Mouse (Mus musculus): ENCODE results near the gene Il20rb. TPM values are rescaled to one million over a fixed set of nuclear protein-coding genes. Genes with fewer than 3 reads are reported as not detected.

Il20rb gene
- polyA plus RNA-seq, 1 experiment from 2014 or later = 0.97 TPM

- Histone ChIP-seq H3K27me3 (no peaks in the 10 kb centered on the region), H3K27ac (replicated peaks) (no peak overlapping the region), H3K9ac (replicated peaks) (no peak overlapping the region), H3K9me3 (no peaks in the 10 kb centered on the region), H3K4me1 (no peaks in the 10 kb centered on the region), H3K4me3 (no peak overlapping the region), H3K36me3 (no peaks in the 10 kb centered on the region), H3K4me2 (replicated peaks) (no peak overlapping the region)
- 92% methylated on average over 3 of the region's 3 CpGs for WGBS
- ATAC-seq (ENCODE audit: low FRiP score, low read depth) = no peak
Measured at GRCm38 (mm10) chr9:100469681-100470080, 16.9 kb downstream of the Il20rb start.

- no peak overlapping the region for H3K9ac ChIP-seq (replicated peaks)
- H3K27me3 ChIP-seq = no peaks in the 10 kb centered on the region
- H3K4me1 ChIP-seq = no peaks in the 10 kb centered on the region
- no peak overlapping the region for H3K4me3 ChIP-seq
- ATAC-seq (ENCODE audit: low FRiP score, low read depth) = no peak
- no peaks in the 10 kb centered on the region for H3K9me3 ChIP-seq
- H3K27ac ChIP-seq (replicated peaks) = no peak overlapping the region
- H3K36me3 ChIP-seq = no peaks in the 10 kb centered on the region
- no peak overlapping the region for H3K4me2 ChIP-seq (replicated peaks)
- 96% methylated on average over 8 of the region's 8 CpGs for WGBS
Measured at GRCm38 (mm10) chr9:100468151-100468550, 18.4 kb downstream of the Il20rb start.

GRCm38 (mm10) chr9:100467653-100468052, 18.9 kb downstream of the Il20rb start:
- Histone ChIP-seq H3K27me3 (no peaks in the 10 kb centered on the region), H3K4me2 (replicated peaks) (no peak overlapping the region), H3K27ac (replicated peaks) (no peak overlapping the region), H3K36me3 (no peaks in the 10 kb centered on the region), H3K4me1 (no peaks in the 10 kb centered on the region), H3K4me3 (no peak overlapping the region), H3K9ac (replicated peaks) (no peak overlapping the region), H3K9me3 (no peaks in the 10 kb centered on the region)
- ATAC-seq (ENCODE audit: low FRiP score, low read depth) = no peak
- 83% methylated on average over 7 of the region's 7 CpGs for WGBS

- Histone ChIP-seq H3K27me3 (no peaks in the 10 kb centered on the region), H3K36me3 (no peaks in the 10 kb centered on the region), H3K27ac (replicated peaks) (no peak overlapping the region), H3K4me3 (no peak overlapping the region), H3K4me1 (no peaks in the 10 kb centered on the region), H3K9me3 (no peaks in the 10 kb centered on the region), H3K4me2 (replicated peaks) (no peak overlapping the region), H3K9ac (replicated peaks) (no peak overlapping the region)
- 85% methylated on average over 3 of the region's 3 CpGs for WGBS
- no peak for ATAC-seq (ENCODE audit: low FRiP score, low read depth)
Measured at GRCm38 (mm10) chr9:100466743-100467142, 19.8 kb downstream of the Il20rb start.

GRCm38 (mm10) chr9:100465988-100466387, 20.6 kb downstream of the Il20rb start:
- Histone ChIP-seq H3K4me3 (no peak overlapping the region), H3K4me1 (no peaks in the 10 kb centered on the region), H3K27ac (replicated peaks) (no peak overlapping the region), H3K36me3 (no peaks in the 10 kb centered on the region), H3K4me2 (replicated peaks) (no peak overlapping the region), H3K9me3 (no peaks in the 10 kb centered on the region), H3K9ac (replicated peaks) (no peak overlapping the region), H3K27me3 (no peaks in the 10 kb centered on the region)
- 89% methylated on average over 9 of the region's 9 CpGs for WGBS
- no peak for ATAC-seq (ENCODE audit: low FRiP score, low read depth)

- Histone ChIP-seq H3K4me2 (replicated peaks) (no peak overlapping the region), H3K36me3 (0 out of 2 replicates have a peak, but pooled peaks cover 2% of the 10 kb centered on the region), H3K27ac (replicated peaks) (no peak overlapping the region), H3K9ac (replicated peaks) (no peak overlapping the region), H3K9me3 (no peaks in the 10 kb centered on the region), H3K27me3 (no peaks in the 10 kb centered on the region), H3K4me3 (no peak overlapping the region), H3K4me1 (no peaks in the 10 kb centered on the region)
- 95% methylated on average over 5 of the region's 5 CpGs for whole genome bisulfite sequencing
- no peak for ATAC-seq (ENCODE audit: low FRiP score, low read depth)
Measured at GRCm38 (mm10) chr9:100465380-100465779, 21.2 kb downstream of the Il20rb start.

DNA sequence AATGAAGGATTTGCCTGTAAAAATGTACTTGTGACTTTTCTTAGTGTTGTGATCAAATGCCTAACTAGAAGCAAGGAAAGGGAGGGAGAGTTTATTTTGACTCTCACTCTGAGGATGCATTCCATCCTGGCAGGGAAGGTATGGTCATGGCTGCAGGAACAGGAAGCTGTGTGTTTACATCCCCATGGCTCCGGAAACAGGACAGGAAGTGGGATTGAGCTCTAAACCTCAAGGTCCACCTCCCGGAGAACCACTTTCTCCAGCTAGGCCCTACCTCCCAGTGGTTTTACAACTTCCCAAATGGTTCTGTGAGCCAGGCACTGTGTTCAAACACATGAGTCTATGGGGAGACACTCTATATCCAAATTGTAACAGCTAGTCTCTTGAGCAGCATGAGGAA, 22.8 kb downstream of the Il20rb start:
- Histone ChIP-seq H3K27ac (replicated peaks) (no peak overlapping the region), H3K9ac (replicated peaks) (no peak overlapping the region), H3K4me2 (replicated peaks) (no peak overlapping the region), H3K9me3 (no peaks in the 10 kb centered on the region), H3K36me3 (peaks cover 6% of the 10 kb centered on the region; the same call in 1 of the 2 replicates), H3K27me3 (no peaks in the 10 kb centered on the region), H3K4me3 (no peak overlapping the region), H3K4me1 (no peaks in the 10 kb centered on the region)
- WGBS = 95% methylated on average over 2 of the region's 2 CpGs
- no peak for ATAC-seq (ENCODE audit: low FRiP score, low read depth)

DNA sequence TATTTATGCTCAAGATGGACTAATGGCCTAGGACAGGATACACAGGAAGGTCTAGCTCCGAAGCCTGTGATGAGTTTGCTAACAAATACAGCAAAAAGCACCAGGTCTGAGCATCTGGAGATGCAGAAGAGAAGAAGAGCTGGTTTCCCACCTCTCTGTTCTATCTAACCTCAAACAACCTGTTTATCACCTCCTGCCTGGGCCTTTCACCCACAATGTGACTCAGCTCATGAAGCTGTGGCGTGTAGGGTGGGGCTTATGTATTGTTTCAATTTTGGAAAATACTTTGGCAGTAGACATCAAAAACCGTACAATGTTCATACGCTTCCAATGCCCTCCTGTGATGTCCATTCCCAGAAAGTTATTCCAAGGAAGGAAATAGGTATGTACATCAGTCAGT, 24.5 kb downstream of the Il20rb start:
- peaks cover 6% of the 10 kb centered on the region; the same call in 1 of the 2 replicates for H3K36me3 ChIP-seq
- no peaks in the 10 kb centered on the region for H3K9me3 ChIP-seq
- WGBS = 87% methylated on average over 4 of the region's 4 CpGs
- no peak overlapping the region for H3K4me3 ChIP-seq
- no peak overlapping the region for H3K4me2 ChIP-seq (replicated peaks)
- H3K27ac ChIP-seq (replicated peaks) = no peak overlapping the region
- no peaks in the 10 kb centered on the region for H3K27me3 ChIP-seq
- no peak overlapping the region for H3K9ac ChIP-seq (replicated peaks)
- no peak for ATAC-seq (ENCODE audit: low FRiP score, low read depth)
- H3K4me1 ChIP-seq = no peaks in the 10 kb centered on the region

- H3K9me3 ChIP-seq = no peaks in the 10 kb centered on the region
- H3K4me3 ChIP-seq = no peak overlapping the region
- H3K36me3 ChIP-seq = peaks cover 6% of the 10 kb centered on the region; the same call in 1 of the 2 replicates
- H3K9ac ChIP-seq (replicated peaks) = no peak overlapping the region
- WGBS = 86% methylated on average over 9 of the region's 9 CpGs
- H3K4me2 ChIP-seq (replicated peaks) = no peak overlapping the region
- H3K27ac ChIP-seq (replicated peaks) = no peak overlapping the region
- H3K4me1 ChIP-seq = no peaks in the 10 kb centered on the region
- no peaks in the 10 kb centered on the region for H3K27me3 ChIP-seq
- no peak for ATAC-seq (ENCODE audit: low FRiP score, low read depth)
Measured at GRCm38 (mm10) chr9:100461671-100462070, 24.9 kb downstream of the Il20rb start.

- peaks cover 6% of the 10 kb centered on the region; the same call in 1 of the 2 replicates for H3K27me3 ChIP-seq
- H3K4me3 ChIP-seq = no peak overlapping the region
- no peak for ATAC-seq (ENCODE audit: low FRiP score, low read depth)
- H3K9me3 ChIP-seq = no peaks in the 10 kb centered on the region
- no peak overlapping the region for H3K27ac ChIP-seq (replicated peaks)
- peaks cover 6% of the 10 kb centered on the region; the same call in 1 of the 2 replicates for H3K36me3 ChIP-seq
- no peak overlapping the region for H3K4me2 ChIP-seq (replicated peaks)
- no peaks in the 10 kb centered on the region for H3K4me1 ChIP-seq
- WGBS = 96% methylated on average over 9 of the region's 9 CpGs
- no peak overlapping the region for H3K9ac ChIP-seq (replicated peaks)
Measured at GRCm38 (mm10) chr9:100460203-100460602, 26.4 kb downstream of the Il20rb start.

GRCm38 (mm10) chr9:100457971-100458681, 28.5 kb downstream of the Il20rb start:
- WGBS = 94% methylated on average over 17 of the region's 17 CpGs
- peaks cover 6% of the 10 kb centered on the region; the same call in 1 of the 2 replicates for H3K36me3 ChIP-seq
- no peak overlapping the region for H3K4me2 ChIP-seq (replicated peaks)
- no peaks in the 10 kb centered on the region for H3K9me3 ChIP-seq
- no peak for ATAC-seq (ENCODE audit: low FRiP score, low read depth)
- no peak overlapping the region for H3K9ac ChIP-seq (replicated peaks)
- peaks cover 14% of the 10 kb centered on the region; the same call in 1 of the 2 replicates for H3K27me3 ChIP-seq
- no peak overlapping the region for H3K27ac ChIP-seq (replicated peaks)
- peaks cover 7% of the 10 kb centered on the region for H3K4me1 ChIP-seq
- no peak overlapping the region for H3K4me3 ChIP-seq

- H3K4me1 ChIP-seq = peaks cover 7% of the 10 kb centered on the region
- no peaks in the 10 kb centered on the region for H3K9me3 ChIP-seq
- peak overlapping the region; percentile 32 for H3K4me3 ChIP-seq
- WGBS = 30% methylated on average over 9 of the region's 9 CpGs
- no peak overlapping the region for H3K27ac ChIP-seq (replicated peaks)
- H3K36me3 ChIP-seq = no peaks in the 10 kb centered on the region
- peak overlapping the region; percentile 59 for H3K4me2 ChIP-seq (replicated peaks)
- no peak for ATAC-seq (ENCODE audit: low FRiP score, low read depth)
- peaks cover 14% of the 10 kb centered on the region; the same call in 1 of the 2 replicates for H3K27me3 ChIP-seq
- H3K9ac ChIP-seq (replicated peaks) = peak overlapping the region; percentile 31; the same call in 1 of the 2 replicates
Measured at GRCm38 (mm10) chr9:100454664-100454993, 32.0 kb downstream of the Il20rb start.
